Mouse (Mus musculus) cerebellum, adult (tissue): Measurements from ENCODE around the gene Ndufb4.

Source experiments
- ATAC-seq: cut with Nextera tagmentation; 2 replicates; pipeline ENCODE4 v1.9.2; 2017; ENCODE audit warnings: mild to moderate bottlenecking, moderate library complexity, mixed read lengths; ENCODE audit not compliant: insufficient number of reproducible peaks, low FRiP score, low TSS enrichment

The Ndufb4 gene

DNA sequence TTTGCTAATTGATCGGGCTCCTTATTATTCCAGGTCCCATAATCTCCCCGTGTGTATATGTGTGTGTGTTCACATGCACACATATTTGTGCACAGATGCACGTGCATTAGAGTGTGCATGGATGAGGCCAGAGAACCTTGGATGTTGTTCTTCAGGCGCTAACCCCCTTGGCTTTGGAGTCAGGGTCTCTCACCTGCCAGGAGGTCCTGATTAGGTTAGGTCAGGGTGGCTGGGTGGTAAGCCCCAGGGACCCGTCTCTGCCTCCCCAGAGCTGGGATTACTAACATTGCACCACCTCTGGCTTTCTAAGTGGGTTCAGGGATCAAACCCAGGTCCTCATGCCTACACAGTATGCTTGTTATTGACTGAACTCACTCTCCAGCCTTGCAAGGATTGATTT, 9.8 kb downstream of the Ndufb4 start:
- no peak for ATAC-seq

DNA sequence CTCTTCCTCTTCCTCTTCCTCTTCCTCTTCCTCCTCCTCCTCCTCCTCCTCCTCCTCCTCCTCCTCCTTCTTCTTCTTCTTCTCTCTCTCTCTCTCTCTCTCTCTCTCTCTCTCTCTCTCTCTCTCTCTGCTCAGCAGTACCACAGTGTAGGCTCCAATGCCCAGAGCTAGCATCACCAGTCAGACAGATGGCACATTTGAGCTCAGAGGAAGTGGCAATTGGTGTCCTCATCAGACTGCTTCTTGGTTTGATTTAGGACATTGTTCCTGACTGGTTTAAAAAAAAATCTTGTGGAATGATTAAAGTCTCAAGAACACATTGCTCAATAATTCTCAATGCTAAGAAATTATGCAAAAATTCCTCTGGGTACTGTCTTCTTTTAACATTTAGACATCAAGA, 13.7 kb downstream of the Ndufb4 start:
- peak; percentile 82; the same call in 1 of the 2 replicates for ATAC-seq

DNA sequence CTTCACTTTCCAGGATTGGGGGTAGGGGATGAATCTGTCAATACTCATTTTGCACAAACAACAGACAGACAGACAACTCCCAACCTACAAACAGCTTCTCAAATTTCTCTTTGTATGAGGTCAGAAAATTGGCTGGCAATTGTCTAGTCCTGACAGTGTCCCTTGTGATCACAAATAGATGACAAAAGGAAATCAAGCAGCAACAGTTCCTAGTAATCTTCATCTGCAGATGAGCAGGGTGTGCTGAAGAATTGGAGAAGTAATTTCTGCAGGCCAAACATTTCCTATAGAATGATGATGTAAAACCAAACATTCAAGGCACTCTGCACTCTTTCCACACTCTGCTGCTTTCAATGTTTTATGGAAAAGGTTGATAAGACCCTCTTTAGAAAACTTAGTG, 16.5 kb downstream of the Ndufb4 start:
- no peak for ATAC-seq

DNA sequence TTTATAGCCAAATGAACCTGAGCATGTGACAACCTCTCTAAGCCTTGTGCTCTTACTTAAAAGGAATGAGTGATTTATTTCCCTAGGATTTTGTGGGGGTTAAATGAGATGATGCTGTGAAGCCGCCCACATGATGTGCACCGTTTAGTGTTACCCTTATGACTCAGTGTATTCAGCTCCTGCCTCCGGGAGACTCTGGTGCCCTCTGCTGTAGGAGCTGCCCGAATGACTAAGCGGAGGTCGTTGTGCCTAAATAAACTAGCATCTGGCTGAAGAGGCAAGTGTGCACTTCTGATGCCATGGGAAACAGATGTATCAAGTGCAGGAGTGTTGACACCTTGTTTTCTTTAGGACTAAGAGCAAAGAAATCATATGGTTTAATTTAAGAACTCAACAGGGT, 18.1 kb downstream of the Ndufb4 start:
- ATAC-seq: no peak

DNA sequence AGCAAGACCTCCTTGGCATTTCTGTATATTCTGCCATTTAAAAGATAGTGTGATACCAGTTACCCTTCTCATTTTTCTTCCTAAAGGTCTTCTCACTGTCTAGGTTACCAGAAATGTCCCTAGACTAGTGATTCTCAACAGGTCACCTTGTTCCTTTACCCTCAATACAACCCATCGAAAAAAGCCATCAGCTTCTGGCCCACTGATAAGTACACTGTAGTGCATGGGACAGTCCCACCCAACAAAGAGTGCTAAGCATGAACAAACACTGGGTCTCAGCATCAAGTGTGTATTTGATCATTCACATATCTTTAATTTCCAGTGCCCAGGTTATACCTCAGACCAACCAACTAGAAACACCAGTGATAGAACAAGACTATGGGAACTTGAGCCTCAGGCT, 19.2 kb downstream of the Ndufb4 start:
- ATAC-seq: no peak

DNA sequence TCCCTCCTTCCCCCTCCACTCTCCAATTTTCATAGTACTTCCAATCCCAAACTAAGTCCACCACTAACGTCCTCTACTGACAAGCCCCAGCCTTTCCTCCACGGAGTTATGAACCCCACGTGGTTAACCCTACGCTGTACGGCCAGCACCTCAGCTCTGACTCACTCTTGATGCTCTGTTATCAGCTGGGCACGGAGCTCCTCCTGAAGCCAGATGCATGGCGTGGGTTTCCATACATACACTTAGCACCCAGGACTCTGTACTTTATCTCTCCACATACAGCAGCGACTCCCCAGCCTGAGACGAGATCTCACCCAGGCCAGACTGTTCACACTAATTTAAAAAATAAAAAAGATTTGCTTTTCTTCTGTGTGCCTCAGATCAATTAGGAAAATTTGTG, 19.7 kb downstream of the Ndufb4 start:
- no peak for ATAC-seq

DNA sequence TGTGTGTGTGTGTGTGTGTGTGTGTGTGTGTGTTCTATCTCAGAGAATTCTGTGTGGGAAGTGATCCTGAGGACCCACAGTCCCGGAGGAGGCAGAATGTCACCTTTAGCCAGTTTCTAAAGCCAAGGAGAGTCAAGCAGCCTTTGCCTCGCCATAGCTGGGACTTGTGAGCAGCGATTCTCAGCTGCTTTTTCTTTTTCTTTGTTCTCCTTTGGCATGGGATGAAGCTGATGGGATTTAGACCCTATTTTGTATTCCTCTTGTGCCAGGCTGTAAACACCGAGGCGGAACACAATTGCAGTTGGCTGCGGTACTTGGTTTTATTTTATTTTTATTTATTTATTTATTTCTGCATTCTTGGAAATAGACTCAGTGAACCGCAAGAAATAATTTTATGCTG, 25.2 kb downstream of the Ndufb4 start:
- ATAC-seq: no peak

DNA sequence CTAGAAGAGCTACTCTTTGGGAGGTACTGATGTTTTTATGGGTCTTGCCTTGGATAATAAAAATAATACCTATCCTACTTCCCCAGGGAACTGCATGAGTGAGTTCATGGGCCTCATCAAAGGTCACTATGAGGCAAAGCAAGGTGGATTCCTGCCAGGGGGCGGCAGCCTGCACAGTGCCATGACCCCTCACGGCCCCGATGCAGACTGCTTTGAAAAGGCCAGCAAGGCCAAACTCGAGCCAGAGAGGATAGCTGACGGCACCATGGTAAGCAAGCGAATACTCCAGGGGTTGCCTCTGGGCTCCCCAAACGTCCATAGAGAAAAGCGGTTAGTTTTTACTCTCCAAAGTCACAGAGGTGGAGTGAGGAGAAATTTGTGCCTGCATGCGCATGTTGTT, 25.9 kb downstream of the Ndufb4 start:
- ATAC-seq: no peak

DNA sequence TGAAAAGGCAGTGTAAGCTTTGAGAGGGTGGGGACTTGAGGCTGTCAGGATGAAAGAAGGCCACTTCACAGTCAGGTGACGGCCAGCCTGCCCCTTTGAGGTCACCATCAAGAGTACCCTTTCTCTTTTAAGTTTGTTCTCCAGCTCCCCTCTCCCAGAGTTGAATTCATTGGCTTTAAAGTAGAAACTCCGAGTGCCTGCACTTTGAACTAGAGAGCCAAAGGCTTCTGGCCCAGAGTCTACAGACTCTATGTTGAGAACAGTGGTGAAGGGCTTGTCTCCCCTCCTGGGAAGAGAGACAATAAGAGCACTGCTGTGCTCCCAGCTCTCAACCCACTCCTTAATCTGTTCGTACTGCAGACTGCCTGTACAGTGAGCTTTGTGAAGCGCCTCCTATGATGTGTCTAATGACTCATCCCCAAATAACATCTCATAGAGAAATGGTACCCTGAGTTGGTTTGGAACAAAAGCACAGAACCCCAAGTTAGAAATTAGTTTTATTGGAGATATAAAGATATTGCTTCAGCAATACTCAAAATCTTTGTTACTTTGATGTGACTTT, 27.8 kb downstream of the Ndufb4 start:
- no peak for ATAC-seq

DNA sequence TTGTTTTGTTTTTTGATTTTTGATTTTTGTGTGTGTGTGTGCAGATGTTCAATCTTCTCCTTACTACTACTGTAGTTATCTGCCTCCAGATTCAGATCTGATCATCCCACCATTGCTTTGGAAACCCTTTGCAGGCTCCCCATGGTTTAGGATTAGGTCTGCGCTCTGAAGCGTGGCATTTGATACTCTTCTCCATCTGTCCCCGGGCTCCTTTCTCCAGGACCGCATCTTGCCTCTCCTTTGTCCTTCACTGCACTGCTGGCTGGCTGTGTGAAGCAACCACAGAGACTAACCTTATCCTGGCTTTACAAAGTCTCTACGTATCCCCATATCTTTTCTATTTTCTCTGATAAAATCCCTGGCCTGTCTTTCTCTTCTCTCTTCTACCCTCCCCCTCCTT, 31.3 kb downstream of the Ndufb4 start:
- ATAC-seq: peak; percentile 91

DNA sequence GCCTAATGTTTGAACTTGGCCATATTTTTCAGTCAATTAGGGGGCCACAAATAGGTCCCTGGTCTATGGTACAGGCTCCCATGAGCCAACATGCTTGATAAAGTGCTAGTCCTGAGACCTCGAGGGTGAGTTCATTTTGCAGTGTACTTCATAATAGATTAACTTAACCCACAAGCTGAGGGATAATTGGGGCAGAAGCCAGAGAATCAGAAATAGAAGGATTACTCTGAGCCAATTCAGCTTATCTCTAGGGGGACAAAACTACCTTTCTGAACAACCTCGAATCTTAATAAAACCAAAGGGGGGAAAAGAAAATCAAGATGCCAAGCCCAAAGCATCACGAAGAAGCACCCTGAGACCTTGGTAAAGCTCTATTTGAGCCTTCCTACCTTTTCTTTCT, 31.9 kb downstream of the Ndufb4 start:
- no peak for ATAC-seq

DNA sequence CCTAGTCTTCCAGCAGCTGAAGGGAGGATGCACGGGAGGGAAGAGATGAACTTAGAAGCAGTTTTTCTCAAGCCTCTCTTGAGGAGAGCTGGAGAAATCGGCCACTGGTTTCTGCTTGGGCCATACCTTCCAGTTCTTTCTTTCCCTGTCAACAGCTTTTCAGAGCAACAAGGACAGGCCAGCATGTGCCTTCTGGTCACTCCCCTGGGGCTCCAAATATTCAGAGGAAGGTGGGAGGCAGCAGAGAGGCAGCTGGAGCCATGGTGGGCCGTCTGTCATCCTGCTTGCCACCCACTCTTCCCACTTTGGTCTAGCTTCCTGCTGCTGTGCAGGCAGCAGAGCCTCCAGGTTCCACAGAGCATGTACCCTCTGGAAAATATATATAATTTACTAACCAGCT, 36.6 kb downstream of the Ndufb4 start:
- ATAC-seq: peak; percentile 79

DNA sequence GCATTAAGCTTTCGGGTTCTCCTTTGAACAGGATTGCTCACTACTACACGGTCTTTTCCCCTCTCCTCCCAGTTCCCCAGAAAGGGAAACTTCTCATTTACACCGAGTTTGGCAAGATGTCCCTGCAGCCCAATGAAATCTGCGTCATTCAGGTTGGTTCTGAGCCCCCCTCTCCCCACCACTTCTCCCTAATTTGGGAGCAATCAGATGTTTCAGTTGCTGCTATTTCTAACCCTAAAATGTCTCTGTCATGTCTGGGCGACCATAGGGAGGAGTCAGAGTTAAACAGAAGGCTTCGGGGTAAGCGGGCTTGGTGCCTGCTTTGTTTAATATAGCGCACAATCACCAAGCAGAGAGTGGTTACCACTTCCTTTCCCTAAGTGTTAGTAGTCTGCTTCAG, 38.1 kb downstream of the Ndufb4 start:
- ATAC-seq: no peak

DNA sequence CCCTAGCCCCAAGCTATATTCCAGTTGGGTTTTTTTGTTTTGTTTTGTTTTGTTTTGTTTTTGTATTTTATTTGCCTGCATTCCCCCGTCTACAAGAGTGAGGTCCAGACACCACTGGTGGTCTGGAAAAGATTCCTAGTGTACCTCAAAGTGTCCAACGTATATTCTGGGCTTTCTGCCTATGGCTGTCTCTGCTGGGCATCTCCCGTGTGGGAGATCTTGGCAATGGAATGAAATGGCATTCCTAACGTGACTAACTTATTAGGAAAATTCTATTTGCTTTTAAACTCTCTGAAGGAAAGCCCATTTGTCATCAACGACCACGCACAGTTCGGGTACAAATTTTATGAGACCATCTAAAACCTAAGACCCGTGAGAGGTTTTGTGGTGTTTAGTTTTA, 38.8 kb downstream of the Ndufb4 start:
- no peak for ATAC-seq

DNA sequence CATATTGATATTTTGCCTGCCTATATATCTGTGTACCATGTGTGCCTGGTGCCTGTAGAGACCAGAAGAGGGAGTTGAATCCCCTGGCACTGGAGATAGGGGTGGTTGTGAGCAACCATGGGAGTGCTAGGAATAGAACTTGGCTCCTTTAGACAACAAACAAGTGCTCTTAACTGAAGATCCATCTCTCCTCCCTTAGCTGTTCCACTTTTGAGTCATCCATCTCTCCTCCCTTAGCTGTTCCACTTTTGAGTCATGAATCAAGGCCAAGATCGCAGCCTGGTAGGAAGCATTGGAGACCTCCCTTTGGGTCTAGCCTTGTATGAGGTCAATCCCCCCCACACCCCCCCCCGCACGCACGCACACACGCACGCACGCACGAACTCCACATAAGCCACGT, 39.7 kb downstream of the Ndufb4 start:
- no peak for ATAC-seq

DNA sequence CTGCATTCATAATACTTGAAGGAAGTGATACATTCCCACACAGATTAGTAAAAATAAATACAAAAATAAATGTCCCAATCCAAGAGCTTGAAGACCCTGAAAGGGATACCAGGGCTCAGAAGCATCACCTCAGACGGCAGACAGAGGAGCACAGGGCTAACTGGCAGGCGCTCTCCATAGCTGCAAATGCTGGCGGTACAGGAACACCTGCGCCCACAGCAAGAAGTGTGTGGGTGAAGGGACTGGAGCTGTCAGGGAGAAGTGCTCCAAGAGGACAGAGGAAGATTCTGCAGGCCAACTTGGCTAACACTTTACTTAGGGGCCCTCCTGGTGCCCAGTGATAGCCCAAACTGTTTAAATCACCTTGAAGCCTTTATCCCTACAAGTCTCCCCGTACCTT, 42.2 kb downstream of the Ndufb4 start:
- peak; percentile 56; the same call in 1 of the 2 replicates for ATAC-seq

DNA sequence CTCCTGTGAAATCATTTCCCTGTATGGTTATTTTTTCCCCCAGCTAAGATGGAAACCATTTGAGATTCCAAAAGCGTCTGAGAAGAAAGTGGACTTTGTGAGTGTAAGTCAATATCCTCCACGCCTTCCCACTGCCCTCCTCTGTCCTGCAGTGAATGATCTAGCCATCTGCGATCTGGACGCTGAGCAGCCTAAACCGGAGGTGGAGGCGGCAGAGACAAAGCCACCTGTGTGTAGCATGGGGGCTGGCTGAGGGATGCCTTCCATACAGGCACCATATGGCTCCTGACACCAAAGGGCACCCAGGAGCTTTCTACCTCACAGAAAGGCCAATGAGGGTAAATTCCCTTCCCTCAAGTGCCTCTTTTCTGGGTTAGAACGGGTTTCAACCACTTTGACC, 43.2 kb downstream of the Ndufb4 start:
- ATAC-seq: peak; percentile 77; the same call in 1 of the 2 replicates

DNA sequence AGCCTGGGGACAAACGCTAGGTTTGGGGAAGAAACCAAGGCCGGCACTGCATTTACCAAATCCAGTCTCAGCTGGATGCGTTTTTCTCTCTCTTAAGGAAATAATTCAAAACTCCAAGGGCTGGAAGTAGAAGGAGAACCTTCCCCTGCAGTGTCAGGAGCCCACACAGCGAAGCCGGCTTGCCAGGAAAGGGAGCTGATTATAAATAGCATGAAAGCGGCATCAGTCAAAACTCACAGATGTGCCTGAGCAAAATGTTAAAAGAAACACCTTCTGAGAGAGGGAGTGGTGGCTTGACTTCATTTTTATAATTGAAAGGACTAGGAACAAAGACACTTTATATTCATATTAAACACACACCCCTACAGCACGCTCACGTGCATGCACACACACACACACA, 43.9 kb downstream of the Ndufb4 start:
- ATAC-seq: no peak

DNA sequence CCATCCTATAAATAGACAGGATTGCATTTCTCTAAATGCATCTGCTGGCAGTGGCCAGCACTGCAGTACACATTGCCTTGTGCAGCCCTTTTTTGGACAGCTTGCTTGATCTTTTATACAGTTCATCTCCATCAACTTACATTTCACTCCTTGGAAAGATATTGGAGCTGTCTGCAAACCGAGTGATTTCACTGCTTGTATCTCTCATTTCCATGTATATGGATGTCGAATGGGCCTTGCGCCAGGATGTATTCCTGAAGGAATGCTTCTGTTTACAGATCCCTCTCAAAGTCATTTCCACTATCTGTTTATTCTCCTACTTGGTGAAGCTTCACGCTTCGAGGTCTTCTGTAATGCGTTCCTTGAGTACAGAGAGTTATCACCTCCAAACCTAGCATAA, 50.0 kb downstream of the Ndufb4 start:
- ATAC-seq: no peak

DNA sequence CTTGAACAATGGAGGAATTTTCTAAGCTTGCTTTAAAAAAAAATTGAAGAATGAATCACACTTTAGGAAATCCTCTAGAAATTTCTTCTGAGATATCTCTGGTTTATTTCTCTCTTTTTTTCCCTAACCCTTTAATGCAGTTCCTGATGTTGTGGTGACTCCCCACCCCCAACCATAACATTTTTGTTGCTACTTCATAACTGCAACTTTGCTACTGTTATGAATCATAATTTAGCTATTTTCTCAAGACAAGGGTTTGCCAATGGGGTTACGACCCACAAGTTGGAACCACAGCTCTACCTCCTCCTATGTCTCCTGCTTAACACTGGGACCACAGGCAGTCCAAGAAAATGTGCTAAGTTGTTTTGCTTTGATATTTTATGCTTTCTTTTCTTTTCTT, 50.8 kb downstream of the Ndufb4 start:
- no peak for ATAC-seq

DNA sequence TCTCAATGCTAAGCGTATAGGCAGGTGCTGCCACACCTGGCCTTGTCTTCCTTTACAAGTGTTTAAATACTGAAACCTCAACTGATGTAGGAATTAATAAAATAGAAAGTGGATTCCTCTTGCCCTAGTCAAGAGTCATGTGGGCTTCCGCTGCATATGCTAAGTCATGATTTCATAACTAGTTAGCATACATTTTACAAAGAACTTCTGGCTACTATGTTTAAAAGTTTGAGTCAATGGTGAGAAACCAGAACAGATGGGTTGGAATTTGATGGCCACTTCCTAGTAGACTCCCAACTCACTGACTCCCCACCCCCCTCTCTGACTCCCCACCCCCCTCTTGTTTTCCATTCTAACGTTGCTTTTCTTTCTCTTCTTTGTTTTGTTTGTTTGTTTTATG, 54.9 kb downstream of the Ndufb4 start:
- no peak for ATAC-seq

DNA sequence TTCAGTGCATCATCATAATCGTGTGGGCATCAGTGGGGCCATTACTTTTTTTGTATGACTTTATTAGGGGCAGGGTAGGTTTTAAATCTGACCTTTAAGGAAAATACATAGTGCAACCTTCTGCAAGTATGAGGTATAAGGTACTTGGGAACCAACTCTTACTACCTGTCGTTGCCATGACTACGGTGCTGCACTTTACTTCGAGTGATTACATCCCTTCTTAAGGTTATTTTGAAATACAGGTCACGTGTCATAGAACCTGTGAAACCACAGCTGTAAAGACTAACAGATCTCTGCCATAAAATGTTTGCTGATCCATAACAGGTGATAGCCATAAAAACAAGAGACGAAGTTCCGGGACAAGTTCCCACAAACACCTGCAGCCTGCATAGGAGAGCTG, 55.8 kb downstream of the Ndufb4 start:
- no peak for ATAC-seq

DNA sequence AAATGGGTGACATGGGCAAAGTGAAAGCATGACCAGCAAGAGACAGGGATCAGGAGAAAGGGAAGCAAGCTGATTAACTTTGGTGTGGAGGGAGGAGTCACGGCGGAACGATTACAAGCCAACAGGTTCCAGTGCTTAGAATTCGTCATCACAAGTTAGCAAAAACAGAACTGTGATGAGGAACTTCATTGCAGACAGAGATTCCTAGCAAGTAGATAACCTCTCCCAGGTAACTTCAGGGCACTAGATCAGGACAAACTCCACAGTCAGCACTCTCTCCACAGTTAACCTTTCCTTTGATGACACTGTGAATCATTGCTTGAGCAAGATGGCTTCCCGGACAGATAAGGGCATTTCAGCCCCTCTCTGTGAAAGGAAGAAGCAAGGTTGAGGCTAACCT, 56.8 kb downstream of the Ndufb4 start:
- ATAC-seq: no peak
